Mouse (Mus musculus): Measurements from ENCODE around the gene Phf19. TPM values are rescaled to one million over a fixed set of nuclear protein-coding genes. Genes with fewer than 3 reads are reported as not detected.

The Phf19 gene
- polyA plus RNA-seq, 1 experiment from 2014 or later: 10.7 TPM

DNA sequence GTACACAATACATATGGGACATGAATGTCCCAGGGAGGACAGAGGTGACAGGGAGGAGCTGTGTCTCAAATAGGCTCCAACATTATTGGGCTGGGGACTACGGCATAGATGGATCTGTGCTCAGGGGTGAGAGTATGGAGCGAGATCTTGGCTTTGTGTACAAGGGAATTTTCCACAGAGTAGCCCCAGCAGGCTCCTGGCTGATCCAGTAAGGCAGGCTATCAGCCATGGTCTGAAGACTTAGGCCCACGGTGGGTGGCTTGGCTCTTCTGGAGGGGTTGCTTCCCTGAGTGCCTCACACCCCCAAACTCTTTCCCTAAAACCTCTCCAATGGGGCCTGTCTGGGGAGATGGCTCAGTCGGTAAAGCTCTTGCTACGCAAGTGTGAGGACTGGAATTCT, 26.4 kb upstream of the Phf19 start:
- DNase-seq (ENCODE audit: low spot score): no peak

GRCm38 (mm10) chr2:34938269-34939208, 24.7 kb upstream of the Phf19 start:
- DNase-seq (ENCODE audit: low spot score): peak; percentile 68

GRCm38 (mm10) chr2:34937460-34937859, 23.6 kb upstream of the Phf19 start:
- DNase-seq (ENCODE audit: low spot score): peak; percentile 25

DNA sequence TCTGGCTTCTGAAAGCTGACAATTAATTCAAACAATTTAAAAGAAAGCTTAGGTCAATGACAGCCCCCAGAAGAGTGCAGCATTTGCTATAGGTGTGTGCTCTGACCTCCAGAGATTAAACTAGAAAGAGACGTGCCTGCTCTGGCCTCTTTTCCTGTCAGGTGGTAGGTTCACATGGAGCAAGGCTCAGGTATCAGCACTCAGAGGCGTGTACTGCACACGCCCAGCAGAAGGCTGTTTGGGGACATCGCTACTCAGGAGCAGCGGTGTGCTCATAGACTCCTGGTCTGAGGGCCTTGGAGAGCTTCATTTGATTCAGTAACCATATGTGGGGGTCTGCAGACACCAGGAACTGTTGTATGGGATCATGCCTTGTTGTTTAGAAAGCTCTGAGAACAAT, 13.5 kb upstream of the Phf19 start:
- no peak for DNase-seq (ENCODE audit: low spot score)

GRCm38 (mm10) chr2:34922729-34923128, 8.9 kb upstream of the Phf19 start:
- no peak for DNase-seq (ENCODE audit: low spot score)

DNA sequence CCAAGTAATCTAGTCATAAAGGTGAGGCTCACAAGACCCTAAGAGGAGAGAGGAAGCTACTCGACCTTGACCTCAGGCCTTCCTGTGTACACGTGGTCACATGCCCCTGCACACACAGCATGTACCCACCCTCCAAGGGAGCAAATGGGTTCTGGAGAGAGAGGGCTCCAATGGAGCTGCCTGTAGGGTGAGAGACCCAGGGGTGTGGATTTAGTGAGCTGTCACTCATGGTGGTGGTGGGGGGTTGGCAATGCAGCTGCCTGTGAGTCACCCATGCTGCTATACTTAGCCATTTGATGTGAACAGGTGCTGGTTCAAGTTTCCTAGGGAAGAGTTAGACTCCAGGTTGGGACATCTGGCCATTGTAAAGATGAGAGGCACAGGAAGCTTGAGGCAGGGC, 6.3 kb upstream of the Phf19 start:
- DNase-seq (ENCODE audit: low spot score): peak; percentile 76

GRCm38 (mm10) chr2:34915103-34915502, 1.3 kb upstream of the Phf19 start:
- peak; percentile 39 for DNase-seq (ENCODE audit: low spot score)

GRCm38 (mm10) chr2:34914823-34915082, 927 bp upstream of the Phf19 start:
- no peak for DNase-seq (ENCODE audit: low spot score)

DNA sequence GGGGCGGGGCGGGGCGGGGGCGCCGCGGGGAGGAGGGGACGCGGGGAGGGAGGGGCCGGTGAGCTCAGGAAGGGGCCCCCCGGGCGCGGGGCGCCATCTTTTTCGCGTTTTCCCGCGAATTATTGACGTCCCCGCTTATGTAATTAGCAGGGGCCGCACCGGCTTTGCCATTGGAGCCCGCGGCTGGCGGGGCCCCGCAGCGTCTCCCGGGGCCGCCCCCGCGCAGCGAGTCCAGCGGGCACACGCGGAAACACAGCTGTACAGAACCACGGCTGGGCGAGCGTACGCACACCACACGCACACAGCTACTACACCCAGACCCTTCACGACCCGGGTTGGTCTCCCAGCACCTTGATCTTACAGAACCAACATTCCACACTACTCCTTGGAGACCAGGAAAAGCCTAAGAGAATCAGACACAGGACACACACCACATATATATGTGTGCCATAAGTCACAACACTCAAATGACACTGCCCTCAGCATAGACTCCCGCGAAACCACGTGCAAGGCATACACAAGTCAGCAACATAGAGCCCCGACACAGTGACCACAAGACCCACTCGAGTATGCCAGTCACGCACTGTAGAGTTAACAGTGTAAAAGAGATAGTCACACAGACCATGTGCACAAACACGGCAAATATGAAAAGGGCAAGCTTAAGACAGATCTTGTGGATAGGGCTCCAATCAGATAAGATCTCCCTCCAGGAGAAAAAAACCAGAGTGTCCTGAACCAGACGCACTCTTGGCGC, 420 bp upstream of the Phf19 start:
- peak; percentile 58 for DNase-seq (ENCODE audit: low spot score)

- DNase-seq (ENCODE audit: low spot score): peak; percentile 46
These were observed 1.2 kb downstream of the Phf19 start for GRCm38 (mm10) chr2:34912613-34913012.

DNA sequence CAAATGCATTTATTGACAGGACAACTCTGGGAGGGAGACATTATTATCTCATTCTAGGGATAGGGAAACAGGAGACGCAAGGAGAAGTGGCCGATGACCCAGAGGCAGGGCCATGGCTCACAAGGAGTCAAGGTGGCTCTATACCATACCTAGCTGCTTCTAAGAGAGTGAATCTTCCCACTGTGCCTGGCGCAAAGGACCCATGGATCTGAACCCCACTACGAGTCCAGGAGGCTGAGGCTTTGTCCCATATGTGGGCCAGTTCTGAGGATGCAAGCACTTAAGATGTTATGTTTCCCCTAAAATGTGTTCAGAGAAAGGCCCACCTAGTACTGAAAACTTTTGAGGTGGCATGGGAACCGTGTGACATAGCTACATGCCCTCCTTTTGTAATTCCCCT, 2.0 kb downstream of the Phf19 start:
- no peak for DNase-seq (ENCODE audit: low spot score)

- DNase-seq (ENCODE audit: low spot score): no peak
These were observed 4.1 kb downstream of the Phf19 start for GRCm38 (mm10) chr2:34909719-34910118.

GRCm38 (mm10) chr2:34906861-34907604, 6.8 kb downstream of the Phf19 start:
- DNase-seq (ENCODE audit: low spot score): peak; percentile 55

DNA sequence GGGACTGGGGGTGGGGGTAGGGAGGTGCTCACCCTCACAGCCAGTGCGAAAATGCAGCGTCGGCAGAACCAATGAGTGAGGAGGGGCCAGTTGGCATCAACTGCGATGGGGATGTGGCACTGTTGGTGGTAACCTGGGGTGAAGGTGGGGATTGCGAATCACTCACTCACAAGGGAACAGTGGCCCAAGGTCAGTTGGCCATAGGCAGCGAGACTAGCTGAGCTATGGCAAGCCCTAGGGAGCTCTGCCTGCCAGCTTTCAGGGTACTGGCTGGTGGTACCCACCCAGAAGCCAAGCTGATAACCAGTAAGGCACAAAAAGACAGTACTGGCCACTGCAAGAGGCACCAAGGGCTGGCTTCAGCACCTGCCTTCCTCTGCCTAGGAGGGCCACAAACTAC, 7.4 kb downstream of the Phf19 start:
- DNase-seq (ENCODE audit: low spot score): no peak

DNA sequence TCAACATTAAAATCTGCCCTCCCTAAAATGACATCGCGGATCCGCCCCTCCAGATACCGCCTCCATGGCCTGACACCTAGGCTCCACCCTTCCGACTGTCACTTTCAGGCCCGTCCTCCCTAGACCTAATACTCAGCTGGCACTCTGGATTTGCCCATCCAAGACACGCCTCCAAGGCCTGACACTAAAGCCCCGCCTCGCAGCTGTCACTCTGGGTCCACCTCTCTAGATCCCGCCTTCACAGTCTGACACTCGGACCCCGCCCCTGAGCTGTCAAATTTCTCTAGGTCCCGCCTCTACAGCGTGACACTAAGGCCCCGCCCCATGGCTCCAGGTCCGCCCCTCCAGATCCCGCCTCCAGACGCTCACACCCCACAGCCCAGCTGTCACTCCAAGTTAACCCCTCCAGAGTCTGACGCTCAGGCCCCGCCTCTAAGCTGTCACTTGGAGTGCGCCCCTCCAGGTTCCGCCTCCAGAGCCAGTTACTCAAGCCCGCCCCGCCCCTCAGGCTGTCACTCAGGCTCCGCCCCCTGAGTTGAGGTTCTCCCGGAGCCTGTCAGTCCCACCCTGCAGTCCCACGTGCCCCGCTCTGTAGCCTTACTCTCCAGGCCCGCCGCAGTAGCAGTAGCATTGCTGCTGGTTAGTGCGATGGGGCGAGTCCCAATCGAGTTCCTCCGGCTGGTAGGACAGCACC, 8.8 kb downstream of the Phf19 start:
- DNase-seq (ENCODE audit: low spot score): peak; percentile 100

DNA sequence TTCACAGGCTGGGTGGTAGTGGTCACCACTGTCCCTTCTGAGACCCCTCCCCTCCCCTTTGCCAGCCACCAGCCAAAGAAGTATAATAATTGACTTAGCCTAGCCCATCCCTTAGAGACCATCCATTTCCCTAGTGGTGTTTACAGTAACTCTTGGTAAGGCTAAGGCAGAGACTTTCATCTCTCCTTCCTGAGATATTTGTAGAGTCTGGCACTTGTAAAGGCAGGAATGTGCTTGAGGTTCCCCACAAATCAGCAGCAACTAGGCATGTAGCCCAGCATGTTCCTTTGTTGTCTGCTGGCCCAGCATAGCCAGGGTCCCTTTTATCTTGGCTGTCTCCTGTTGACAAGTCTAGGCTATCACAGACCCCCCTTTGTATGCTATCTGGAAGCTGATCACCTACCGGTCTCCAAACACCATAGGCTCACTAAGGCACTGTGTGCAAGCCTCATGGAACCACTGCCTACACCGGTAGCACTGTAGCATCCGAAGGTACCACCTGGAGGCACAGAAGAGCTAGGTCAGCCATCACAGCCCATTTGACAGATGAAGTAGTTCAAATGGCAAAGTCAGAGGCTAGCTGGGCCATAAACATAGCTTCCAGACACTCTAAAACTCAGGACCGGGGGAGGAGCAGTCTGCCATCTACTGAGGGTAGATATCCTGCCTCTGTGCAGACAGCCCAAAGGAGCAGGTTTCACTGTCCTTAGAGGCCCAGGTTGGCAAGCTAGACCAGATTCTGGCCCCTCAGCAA, 10.0 kb downstream of the Phf19 start:
- DNase-seq (ENCODE audit: low spot score): no peak

GRCm38 (mm10) chr2:34903191-34903590, 10.6 kb downstream of the Phf19 start:
- no peak for DNase-seq (ENCODE audit: low spot score)

DNA sequence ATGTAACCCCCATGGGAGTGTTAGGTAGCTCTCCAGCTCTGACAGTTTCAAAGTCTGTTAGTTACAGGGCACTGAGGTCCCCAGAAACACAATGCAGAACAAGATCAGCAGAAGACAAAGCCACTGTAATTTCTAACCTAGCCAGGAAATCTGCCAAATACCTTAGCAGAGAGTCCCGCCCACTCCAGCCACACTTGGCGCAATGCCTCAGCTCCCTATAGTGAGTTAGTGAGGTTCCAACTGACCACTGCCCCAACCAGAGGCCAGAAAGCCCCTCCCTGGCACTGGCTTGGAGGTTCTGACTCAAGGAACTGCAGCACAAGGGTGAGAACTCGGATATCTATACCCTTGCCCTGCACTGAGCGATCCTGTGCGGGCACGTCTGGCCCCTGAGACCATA, 11.1 kb downstream of the Phf19 start:
- no peak for DNase-seq (ENCODE audit: low spot score)

- no peak for DNase-seq (ENCODE audit: low spot score)
These were observed 12.1 kb downstream of the Phf19 start for GRCm38 (mm10) chr2:34901726-34902125.

DNA sequence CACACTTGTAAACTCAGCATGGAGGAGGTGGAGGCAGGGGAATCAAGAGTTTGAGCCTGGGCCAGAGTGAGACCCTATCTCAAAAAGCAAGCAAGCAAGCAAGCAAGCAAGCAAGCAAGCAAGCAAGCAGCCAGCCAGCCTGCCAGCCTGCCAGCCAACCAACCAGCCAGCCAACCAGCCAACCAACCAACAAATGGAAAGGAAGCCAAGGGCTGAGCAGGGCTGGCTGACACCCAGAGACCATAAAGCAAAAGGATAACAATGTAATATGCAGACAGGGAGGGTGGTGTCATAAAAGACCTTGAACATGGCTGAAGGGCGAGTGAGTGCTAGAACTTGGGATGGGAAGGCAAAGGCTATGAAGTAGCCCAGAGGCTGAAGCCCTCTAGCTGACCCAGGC, 13.4 kb downstream of the Phf19 start:
- DNase-seq (ENCODE audit: low spot score): no peak

GRCm38 (mm10) chr2:34899682-34900081, 14.1 kb downstream of the Phf19 start:
- no peak for DNase-seq (ENCODE audit: low spot score)

Data from thymus, postnatal 0 days (tissue).